Mouse (Mus musculus): ENCODE results near the gene Thap11. TPM values are rescaled to one million over a fixed set of nuclear protein-coding genes. Genes with fewer than 3 reads are reported as not detected.

The Thap11 gene
- polyA plus RNA-seq, 1 experiment = 22.6 TPM

GRCm38 (mm10) chr8:105859314-105859713, 4.4 kb downstream of the Thap11 start:
- Histone ChIP-seq H3K4me1 (ENCODE audit: control insufficient read depth, insufficient read depth, low read length) (peaks cover 8% of the 10 kb centered on the region; the same call in 1 of the 2 replicates), H3K27ac (ENCODE audit: insufficient read depth, low read length) (peak overlapping the region; percentile 70; the same call in 1 of the 2 replicates), H3K4me3 (ENCODE audit: insufficient read depth, low read length) (no peak overlapping the region)
- TF ChIP-seq CTCF (IDR thresholded peaks at IDR 0.05; ENCODE audit: borderline replicate concordance, insufficient read depth, low read length) (no peak), POLR2A (IDR thresholded peaks at IDR 0.05; ENCODE audit: low read depth, low read length) (no peak)

DNA sequence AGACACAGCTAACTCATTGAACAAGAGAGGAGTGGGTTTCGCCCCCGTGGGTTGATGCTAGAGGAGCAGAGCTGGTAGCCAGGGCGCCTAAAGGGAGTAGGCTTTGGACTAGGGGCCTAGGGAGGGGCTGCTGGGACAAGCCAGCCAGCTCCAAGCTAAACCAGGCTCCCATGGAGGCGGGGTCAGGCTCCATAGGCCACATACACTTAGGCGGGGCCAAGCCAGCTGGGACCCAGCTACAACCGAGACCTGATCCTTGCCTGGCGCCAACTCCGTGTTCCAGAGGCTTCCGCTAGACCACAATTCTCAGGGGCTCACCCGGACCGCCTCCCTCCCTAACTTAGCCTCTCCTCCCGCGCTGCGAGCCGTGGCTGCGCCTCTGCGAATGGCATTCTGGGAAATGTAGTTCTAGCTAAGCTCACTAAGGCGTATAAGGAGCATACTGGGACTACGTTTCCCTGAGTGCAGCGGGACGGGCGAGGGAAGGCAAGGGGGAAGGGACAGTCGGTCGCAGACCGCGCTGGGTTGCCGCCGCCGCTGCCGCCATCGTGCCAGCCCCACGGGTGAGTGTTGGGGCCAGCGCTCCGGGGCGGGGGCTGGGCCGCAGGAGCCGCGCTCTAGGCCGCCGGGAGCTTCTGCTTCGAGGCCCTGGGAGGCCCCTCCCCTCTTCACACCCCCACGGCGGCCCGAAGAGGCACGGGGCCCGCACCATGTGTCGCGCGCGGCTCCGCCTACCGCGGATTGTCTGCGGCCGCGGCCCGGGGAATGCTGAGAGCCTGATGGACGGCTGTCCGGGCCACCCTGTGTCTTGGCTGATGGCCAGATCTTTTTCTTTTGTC, 5.4 kb downstream of the Thap11 start, which contains the start of gene Nutf2:
Nutf2 (plus strand) TSS at position 438 of the 839 bp plus-strand sequence.
- peak within 1 kb of the TSS; percentile 74 for H3K4me3 ChIP-seq (ENCODE audit: insufficient read depth, low read length)
- TF ChIP-seq POLR2A (IDR thresholded peaks at IDR 0.05; ENCODE audit: low read depth, low read length) (peak; percentile 84), CTCF (IDR thresholded peaks at IDR 0.05; ENCODE audit: borderline replicate concordance, insufficient read depth, low read length) (no peak)
- peaks cover 8% of the 10 kb centered on the region; the same call in 1 of the 2 replicates for H3K4me1 ChIP-seq (ENCODE audit: control insufficient read depth, insufficient read depth, low read length)
- H3K27ac ChIP-seq (ENCODE audit: insufficient read depth, low read length) = peak within 1 kb of the TSS; percentile 70

DNA sequence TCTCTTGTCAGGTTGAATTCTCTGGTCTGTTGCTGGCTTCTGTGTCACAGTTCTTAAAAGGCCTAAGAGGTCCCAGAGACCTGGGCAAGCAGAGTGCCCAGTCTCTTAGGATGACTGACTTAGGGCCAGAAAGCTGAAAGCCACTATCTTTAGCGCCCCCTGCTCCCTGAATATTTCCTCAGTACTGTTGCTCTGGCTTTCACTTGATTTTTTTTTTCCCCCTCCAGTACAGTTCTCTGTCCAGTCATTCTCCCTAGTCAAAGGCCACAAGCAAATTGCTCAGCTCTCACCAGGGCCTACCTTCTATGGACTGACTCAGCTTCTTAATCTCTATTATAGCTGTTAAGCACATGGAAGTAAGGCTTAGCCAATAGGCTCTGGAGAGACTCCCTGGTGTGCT, 7.0 kb downstream of the Thap11 start:
- TF ChIP-seq CTCF (IDR thresholded peaks at IDR 0.05; ENCODE audit: borderline replicate concordance, insufficient read depth, low read length) (no peak), POLR2A (IDR thresholded peaks at IDR 0.05; ENCODE audit: low read depth, low read length) (no peak)
- Histone ChIP-seq H3K4me3 (ENCODE audit: insufficient read depth, low read length) (peak overlapping the region; percentile 74), H3K27ac (ENCODE audit: insufficient read depth, low read length) (peak overlapping the region; percentile 30), H3K4me1 (ENCODE audit: control insufficient read depth, insufficient read depth, low read length) (peaks cover 7% of the 10 kb centered on the region; the same call in 1 of the 2 replicates)

DNA sequence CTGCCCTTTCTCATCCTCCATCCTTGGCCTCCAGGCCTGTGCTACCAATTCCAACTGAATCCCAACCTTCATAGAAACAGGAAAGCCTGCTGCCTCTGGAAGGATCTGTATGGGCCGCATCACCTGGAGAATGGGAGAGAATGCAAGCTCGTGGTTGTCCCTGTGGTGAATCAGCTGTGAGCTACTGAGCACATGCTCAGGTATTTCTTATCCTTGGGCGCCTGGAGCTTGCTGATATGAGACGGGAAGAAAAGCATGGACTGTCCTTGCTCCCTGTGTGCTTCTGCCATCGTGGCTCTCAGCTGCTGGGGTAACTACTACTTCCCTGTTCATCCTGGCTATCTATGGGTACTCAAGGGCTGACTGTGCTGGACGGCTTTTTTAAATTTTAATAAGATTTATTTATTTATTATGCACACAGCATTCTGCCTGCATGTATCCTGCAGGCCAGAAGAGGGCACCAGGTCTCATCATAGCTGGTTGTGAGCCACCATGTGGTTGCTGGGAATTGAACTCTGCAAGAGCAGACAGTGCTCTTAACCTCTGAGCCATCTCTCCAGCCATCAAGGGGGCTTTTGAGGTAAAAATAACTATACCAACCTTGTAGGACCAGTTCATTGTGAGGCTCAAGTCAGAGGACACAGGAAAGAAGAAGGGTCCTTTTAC, 11.6 kb downstream of the Thap11 start:
- TF ChIP-seq POLR2A (IDR thresholded peaks at IDR 0.05; ENCODE audit: low read depth, low read length) (no peak), CTCF (IDR thresholded peaks at IDR 0.05; ENCODE audit: borderline replicate concordance, insufficient read depth, low read length) (peak; percentile 30; the same call in 1 of the 2 replicates)
- Histone ChIP-seq H3K4me1 (ENCODE audit: control insufficient read depth, insufficient read depth, low read length) (peaks cover 5% of the 10 kb centered on the region; the same call in 1 of the 2 replicates), H3K27ac (ENCODE audit: insufficient read depth, low read length) (no peak overlapping the region)

DNA sequence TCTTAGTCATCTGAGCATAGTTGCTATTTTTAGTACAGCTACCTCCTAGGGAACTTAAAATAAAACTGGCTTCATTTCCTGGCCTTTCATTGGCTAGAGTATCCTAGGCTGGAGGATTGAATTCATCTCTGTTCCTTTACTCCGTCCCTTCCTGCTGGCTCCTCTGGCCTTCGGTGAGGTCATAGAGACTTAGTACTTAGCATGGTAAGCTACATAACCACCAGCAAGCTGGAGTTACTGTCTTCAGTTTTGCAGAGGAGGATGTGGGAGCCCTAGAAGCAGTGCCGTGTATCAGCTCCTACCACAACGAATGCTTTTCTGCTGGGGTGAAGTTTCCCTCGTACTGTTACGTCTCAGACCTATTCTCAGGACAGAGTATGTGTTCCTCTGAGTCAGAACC, 19.4 kb downstream of the Thap11 start:
- no peak for TF ChIP-seq POLR2A (IDR thresholded peaks at IDR 0.05; ENCODE audit: low read depth, low read length)
- no peak for TF ChIP-seq CTCF (IDR thresholded peaks at IDR 0.05; ENCODE audit: borderline replicate concordance, insufficient read depth, low read length)
- no peak overlapping the region for H3K4me3 ChIP-seq (ENCODE audit: insufficient read depth, low read length)
- H3K4me1 ChIP-seq (ENCODE audit: control insufficient read depth, insufficient read depth, low read length) = peaks cover 14% of the 10 kb centered on the region
- H3K27ac ChIP-seq (ENCODE audit: insufficient read depth, low read length) = peak overlapping the region; percentile 91

More for the DNA sequence above, 11.6 kb downstream of the Thap11 start:
- no peak overlapping the region for H3K4me3 ChIP-seq (ENCODE audit: insufficient read depth, low read length)

GRCm38 (mm10) chr8:105880754-105881520, 26.0 kb downstream of the Thap11 start, which contains the start of gene Edc4:
Gene Edc4 (plus strand): TSS chr8:105880881.
- Histone ChIP-seq H3K27ac (ENCODE audit: insufficient read depth, low read length) (peak within 1 kb of the TSS; percentile 23), H3K4me3 (ENCODE audit: insufficient read depth, low read length) (peak within 1 kb of the TSS; percentile 85)
- TF ChIP-seq POLR2A (IDR thresholded peaks at IDR 0.05; ENCODE audit: low read depth, low read length) = peak; percentile 93
- no peak for TF ChIP-seq CTCF (IDR thresholded peaks at IDR 0.05; ENCODE audit: borderline replicate concordance, insufficient read depth, low read length)

DNA sequence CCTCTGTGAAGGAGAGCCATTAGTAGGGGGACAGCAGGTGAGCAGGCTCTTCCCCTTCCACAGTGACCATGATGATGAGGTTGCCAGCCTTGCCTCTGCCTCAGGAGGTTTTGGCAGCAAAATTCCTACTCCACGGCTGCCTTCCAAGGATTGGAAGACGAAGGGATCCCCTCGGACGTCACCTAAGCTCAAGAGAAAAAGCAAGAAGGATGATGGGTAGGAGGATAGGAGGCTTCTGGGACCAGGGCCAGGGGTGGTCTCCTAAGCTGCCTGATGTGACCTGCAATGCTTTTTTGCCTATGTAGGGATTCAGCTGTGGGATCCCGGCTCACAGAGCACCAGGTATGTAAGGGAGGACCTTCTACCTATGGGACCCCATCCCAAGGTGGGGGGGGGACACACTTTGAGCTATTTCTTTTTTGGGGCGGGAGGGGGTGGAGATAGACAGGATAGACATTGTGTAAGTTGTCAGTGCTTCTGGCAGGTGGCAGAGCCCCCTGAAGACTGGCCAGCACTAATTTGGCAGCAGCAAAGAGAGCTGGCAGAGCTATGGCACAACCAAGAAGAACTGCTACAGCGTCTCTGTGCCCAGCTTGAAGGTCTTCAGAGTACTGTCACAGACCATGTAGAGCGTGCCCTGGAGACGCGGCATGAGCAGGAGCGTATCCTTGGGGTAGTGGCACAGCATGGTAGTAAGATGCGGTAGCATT, 35.0 kb downstream of the Thap11 start:
- TF ChIP-seq POLR2A (IDR thresholded peaks at IDR 0.05; ENCODE audit: low read depth, low read length) (no peak), CTCF (IDR thresholded peaks at IDR 0.05; ENCODE audit: borderline replicate concordance, insufficient read depth, low read length) (no peak)
- Histone ChIP-seq H3K4me1 (ENCODE audit: control insufficient read depth, insufficient read depth, low read length) (no peaks in the 10 kb centered on the region), H3K4me3 (ENCODE audit: insufficient read depth, low read length) (no peak overlapping the region), H3K27ac (ENCODE audit: insufficient read depth, low read length) (no peak overlapping the region)

More at GRCm38 (mm10) chr8:105880754-105881520, 26.0 kb downstream of the Thap11 start, which contains the start of gene Edc4:
- H3K4me1 ChIP-seq (ENCODE audit: control insufficient read depth, insufficient read depth, low read length) = peaks cover 4% of the 10 kb centered on the region; the same call in 1 of the 2 replicates

DNA sequence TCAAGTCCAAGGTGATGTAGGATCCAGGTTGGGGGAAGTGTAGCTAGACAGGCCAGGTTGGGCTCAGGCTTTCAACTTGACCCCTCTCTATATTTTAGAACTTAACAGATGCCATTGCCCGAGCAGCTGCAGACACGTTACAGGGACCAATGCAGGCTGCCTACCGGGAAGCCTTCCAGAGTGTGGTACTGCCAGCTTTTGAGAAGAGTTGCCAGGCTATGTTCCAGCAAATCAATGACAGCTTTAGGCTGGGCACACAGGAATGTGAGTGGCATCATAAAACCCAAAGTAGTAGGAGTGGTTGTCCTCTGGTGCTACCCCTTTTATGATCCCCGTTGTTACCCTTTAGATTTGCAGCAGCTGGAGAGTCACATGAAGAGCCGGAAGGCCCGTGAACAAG, 35.9 kb downstream of the Thap11 start:
- Histone ChIP-seq H3K27ac (ENCODE audit: insufficient read depth, low read length) (no peak overlapping the region), H3K4me1 (ENCODE audit: control insufficient read depth, insufficient read depth, low read length) (no peaks in the 10 kb centered on the region), H3K4me3 (ENCODE audit: insufficient read depth, low read length) (no peak overlapping the region)
- TF ChIP-seq POLR2A (IDR thresholded peaks at IDR 0.05; ENCODE audit: low read depth, low read length) (no peak), CTCF (IDR thresholded peaks at IDR 0.05; ENCODE audit: borderline replicate concordance, insufficient read depth, low read length) (no peak)
